Mouse (Mus musculus) neural tube, embryonic 14.5 days (tissue): ENCODE data around the gene Gba2. TPM values are rescaled to one million over a fixed set of nuclear protein-coding genes. Genes with fewer than 3 reads are reported as not detected.

Experiments used
- ATAC-seq: fragments of 200-750 bp; cut with Nextera tagmentation; 2 replicates; pipeline ENCODE4 v1.8.0; 2017; ENCODE audit warnings: low read depth, mild to moderate bottlenecking, moderate TSS enrichment, moderate library complexity
- H3K27ac ChIP-seq: fragments of 300-500 bp; sonication (generic); 2 replicates; pipeline ENCODE4 v1.5.1; 2014; ENCODE audit warnings: low read depth, mild to moderate bottlenecking, control low read depth, low read length, moderate library complexity, mixed read lengths
- H3K27me3 ChIP-seq: fragments of 300-500 bp; sonication (generic); 2 replicates; pipeline ENCODE4 v1.6.1; 2014; ENCODE audit warnings: low read length; ENCODE audit not compliant: control insufficient read depth, insufficient read depth
- H3K36me3 ChIP-seq: fragments of 300-500 bp; sonication (generic); 2 replicates; pipeline ENCODE4 v1.6.1; 2014; ENCODE audit warnings: low read length, mixed read lengths; ENCODE audit not compliant: control insufficient read depth, insufficient read depth
- H3K4me1 ChIP-seq: fragments of 300-500 bp; sonication (generic); 2 replicates; pipeline ENCODE4 v1.6.1; 2014; ENCODE audit warnings: low read length; ENCODE audit not compliant: control insufficient read depth, insufficient read depth
- H3K4me2 ChIP-seq: fragments of 300-500 bp; sonication (generic); 2 replicates; pipeline ENCODE4 v1.6.1; 2014; ENCODE audit warnings: mild to moderate bottlenecking, low read depth, low read length, control low read depth
- H3K4me3 ChIP-seq: fragments of 300-500 bp; sonication (generic); 2 replicates; pipeline ENCODE4 v1.5.1; 2014; ENCODE audit warnings: low read depth, low read length, control low read depth, mixed read lengths
- H3K9ac ChIP-seq: fragments of 300-500 bp; sonication (generic); replicated peaks from 2 replicates; pipeline ENCODE4 v1.6.1; 2014; ENCODE audit warnings: low read depth, mild to moderate bottlenecking, control low read depth, low read length, mixed read lengths
- H3K9me3 ChIP-seq: fragments of 300-500 bp; sonication (generic); 2 replicates; pipeline ENCODE4 v1.6.1; 2016; ENCODE audit warnings: low read length; ENCODE audit not compliant: control insufficient read depth
- WGBS: fragments of 180-500 bp; shearing (Covaris S2); extraction: QIAGEN DNeasy Blood & Tissue Kit; methylation state at CpG from one replicate; pipeline ENCODE4 v1.1.7; 2014; 5-methylcytosine and 5-hydroxymethylcytosine counted together
- polyA plus RNA-seq: library from polyadenylated mRNA; unstranded; fragments of >200 nt; fragmentation: Nextera tagmentation; extraction: Ambion mirVana; gene quantifications from 2 replicates; pipeline ENCODE4 v1.2.1, GENCODE M21; 2014

The Gba2 gene
- polyA plus RNA-seq, 1 experiment from 2014 or later: 44.4 TPM

- H3K4me3 ChIP-seq: no peak overlapping the region
- peaks cover 24% of the 10 kb centered on the region for H3K36me3 ChIP-seq
- 76% methylated on average over 9 of the region's 9 CpGs for WGBS
- no peak overlapping the region for H3K9ac ChIP-seq
- H3K9me3 ChIP-seq: no peaks in the 10 kb centered on the region
- peaks cover 8% of the 10 kb centered on the region; the same call in 1 of the 2 replicates for H3K4me1 ChIP-seq
- no peak overlapping the region for H3K27ac ChIP-seq
- H3K4me2 ChIP-seq: no peak overlapping the region
- ATAC-seq: no peak
- peaks cover 3% of the 10 kb centered on the region for H3K27me3 ChIP-seq
Measured at GRCm38 (mm10) chr4:43528487-43528886, 50.2 kb downstream of the Gba2 start.

GRCm38 (mm10) chr4:43527880-43528279 is 50.8 kb downstream of the Gba2 start:
- 63% methylated on average over 5 of the region's 5 CpGs for WGBS
- ATAC-seq: no peak
- H3K27ac ChIP-seq: no peak overlapping the region
- no peak overlapping the region for H3K9ac ChIP-seq
- peaks cover 9% of the 10 kb centered on the region for H3K27me3 ChIP-seq
- no peaks in the 10 kb centered on the region for H3K9me3 ChIP-seq
- H3K4me2 ChIP-seq: no peak overlapping the region
- H3K4me3 ChIP-seq: no peak overlapping the region
- H3K36me3 ChIP-seq: peaks cover 18% of the 10 kb centered on the region
- peaks cover 8% of the 10 kb centered on the region; the same call in 1 of the 2 replicates for H3K4me1 ChIP-seq

GRCm38 (mm10) chr4:43519956-43520355 is 58.7 kb downstream of the Gba2 start:
- WGBS: 11% methylated on average over 6 of the region's 6 CpGs
- H3K9ac ChIP-seq: no peak overlapping the region
- H3K4me1 ChIP-seq: peaks cover 8% of the 10 kb centered on the region; the same call in 1 of the 2 replicates
- H3K27me3 ChIP-seq: peaks cover 11% of the 10 kb centered on the region
- peak; percentile 78 for ATAC-seq
- H3K36me3 ChIP-seq: no peaks in the 10 kb centered on the region
- no peaks in the 10 kb centered on the region for H3K9me3 ChIP-seq
- H3K27ac ChIP-seq: no peak overlapping the region
- peak overlapping the region; percentile 19 for H3K4me2 ChIP-seq
- no peak overlapping the region for H3K4me3 ChIP-seq

- WGBS: 16% methylated on average over 10 of the region's 10 CpGs
Measured at GRCm38 (mm10) chr4:43519551-43519950, 59.1 kb downstream of the Gba2 start.

More at GRCm38 (mm10) chr4:43519551-43519950, 59.1 kb downstream of the Gba2 start:
- Histone ChIP-seq H3K4me2 (peak overlapping the region; percentile 19), H3K9me3 (no peaks in the 10 kb centered on the region), H3K4me1 (peaks cover 8% of the 10 kb centered on the region; the same call in 1 of the 2 replicates), H3K27me3 (peaks cover 11% of the 10 kb centered on the region), H3K36me3 (no peaks in the 10 kb centered on the region), H3K4me3 (no peak overlapping the region), H3K27ac (no peak overlapping the region), H3K9ac (no peak overlapping the region)
- ATAC-seq: no peak

Other genes starting within 250 kb of the Gba2 start
- 43.4 and 75.4 TPM in 2 replicates for gene Rusc2, start 196.9 kb downstream of the Gba2 start, polyA plus RNA-seq
- gene Fam166b, start 149.7 kb downstream of the Gba2 start, polyA plus RNA-seq: 1.2 and 1.4 TPM in 2 replicates
- gene Tesk1, start 136.9 kb downstream of the Gba2 start, polyA plus RNA-seq: 16.4 and 19.0 TPM in 2 replicates
- 6.6 and 7.4 TPM in 2 replicates for gene Cd72, start 124.2 kb downstream of the Gba2 start, polyA plus RNA-seq
- not detected in 2 replicates for gene Sit1, start 95.1 kb downstream of the Gba2 start, polyA plus RNA-seq
- 81.4 and 87.2 TPM in 2 replicates for gene Ccdc107, start 86.0 kb downstream of the Gba2 start, polyA plus RNA-seq
- 3.6 and 6.2 TPM in 2 replicates for gene Arhgef39, start 79.2 kb downstream of the Gba2 start, polyA plus RNA-seq
- not detected in 2 replicates for gene Car9, start 71.9 kb downstream of the Gba2 start, polyA plus RNA-seq
- 7.2 and 13.3 TPM in 2 replicates for gene Tpm2, start 55.1 kb downstream of the Gba2 start, polyA plus RNA-seq
- 86.2 and 92.8 TPM in 2 replicates for gene Creb3, start 16.5 kb downstream of the Gba2 start, polyA plus RNA-seq
- gene Tln1, start 16.2 kb downstream of the Gba2 start, polyA plus RNA-seq: 48.8 and 57.8 TPM in 2 replicates
- gene Rgp1, start 158 bp downstream of the Gba2 start, polyA plus RNA-seq: 24.1 and 28.2 TPM in 2 replicates
- 1.9 TPM in 1 of 2 replicates, not detected in the other for gene Msmp, start 5.6 kb upstream of the Gba2 start, polyA plus RNA-seq
- gene Npr2, start 53.1 kb upstream of the Gba2 start, polyA plus RNA-seq: 15.9 and 19.2 TPM in 2 replicates
- gene Spag8, start 74.7 kb upstream of the Gba2 start, polyA plus RNA-seq: 2.4 and 4.6 TPM in 2 replicates
- 67.1 and 73.9 TPM in 2 replicates for gene Hint2, start 77.6 kb upstream of the Gba2 start, polyA plus RNA-seq
- 11.4 and 13.3 TPM in 2 replicates for gene Tmem8b, start 90.1 kb upstream of the Gba2 start, polyA plus RNA-seq
- gene Fam221b, start 90.3 kb upstream of the Gba2 start, polyA plus RNA-seq: 1.6 and 1.7 TPM in 2 replicates
- not detected in 2 replicates for gene Olfr70, start 121.9 kb upstream of the Gba2 start, polyA plus RNA-seq
- gene Olfr71, start 131.4 kb upstream of the Gba2 start, polyA plus RNA-seq: not detected in 2 replicates
- gene Hrct1, start 148.3 kb upstream of the Gba2 start, polyA plus RNA-seq: 0.19 and 0.24 TPM in 2 replicates
- 0.10 TPM in 1 of 2 replicates, not detected in the other for gene Spaar, start 151.2 kb upstream of the Gba2 start, polyA plus RNA-seq
- gene Olfr159, start 192.1 kb upstream of the Gba2 start, polyA plus RNA-seq: not detected in 2 replicates
- gene Olfr156, start 245.0 kb upstream of the Gba2 start, polyA plus RNA-seq: not detected in 2 replicates